Comparison of ENCODE assay signal across 18 mouse cellular contexts in the genomic region with DNA sequence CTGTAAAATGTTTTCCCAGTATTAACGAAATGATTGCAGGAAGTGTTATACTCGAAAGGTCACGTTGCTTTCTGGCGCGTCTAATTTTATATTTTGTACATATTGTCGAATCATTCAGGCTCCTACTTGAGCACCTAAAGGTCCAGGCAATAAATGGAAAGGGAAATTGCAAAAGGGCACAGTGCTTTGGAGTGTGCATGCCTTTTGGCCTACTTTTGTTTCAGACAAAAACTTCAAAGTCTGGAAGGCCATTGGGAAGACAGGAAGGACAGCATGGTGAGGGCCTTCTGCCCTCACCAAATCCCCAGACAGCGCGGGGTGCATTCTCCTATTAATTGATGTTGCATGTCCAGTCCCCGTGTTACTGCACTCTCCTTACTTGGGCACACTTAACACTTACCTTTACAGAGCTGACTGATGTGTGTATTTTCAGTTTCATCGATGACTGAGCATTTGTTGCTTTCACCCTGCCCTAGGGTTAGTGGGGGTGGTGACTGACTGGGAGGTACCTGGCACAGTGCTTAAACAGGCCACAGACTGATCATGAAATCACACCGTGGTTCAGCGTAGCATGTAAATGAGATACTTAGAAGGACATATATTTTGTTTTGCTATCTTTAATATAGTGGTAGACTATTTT.
"Had no signal": no experiment of that assay in that cellular context is flagged by ENCODE, and none has a peak within 500 bp of the region (broad histone marks: within the 10 kb centered on the region; RNA-seq: fewer than 3 reads in every experiment).

No protein-coding gene starts in this region.

- H3K27me3 ChIP-seq: midbrain, embryonic 12.5 days; neural tube, embryonic 13.5 days had no signal

- H3K4me2 ChIP-seq: midbrain, embryonic 12.5 days; neural tube, embryonic 13.5 days had no signal

- H3K9ac ChIP-seq: liver, embryonic 14.5 days; midbrain, embryonic 12.5 days; neural tube, embryonic 13.5 days had no signal

- H3K36me3 ChIP-seq: midbrain, embryonic 12.5 days; neural tube, embryonic 13.5 days had no signal

- H3K4me3 ChIP-seq: midbrain, embryonic 12.5 days; neural tube, embryonic 13.5 days had no signal

- H3K27ac ChIP-seq: kidney, postnatal 0 days; liver, embryonic 14.5 days; midbrain, embryonic 12.5 days; neural tube, embryonic 13.5 days had no signal

- ATAC-seq: intestine, postnatal 0 days; lung, postnatal 0 days; midbrain, embryonic 16.5 days had no signal

- H3K9me3 ChIP-seq: midbrain, embryonic 12.5 days; neural tube, embryonic 13.5 days had no signal

- H3K4me1 ChIP-seq: midbrain, embryonic 12.5 days; neural tube, embryonic 13.5 days had no signal

- DNase-seq: kidney, adult 8-10 months; kidney, postnatal 36 days; layer of hippocampus, adult 9-11 months; left cerebral cortex, postnatal 4 days; lung, adult 2 months; lung, postnatal 4 days; retina, postnatal 1 day; right cerebral cortex, postnatal 4 days; spleen, adult 18-20 months; thymus, adult 18-20 months; thymus, postnatal 25 days had no signal
